Mouse (Mus musculus) kidney, postnatal 4 days (tissue): ENCODE results near the gene 9130204L05Rik.

Experiments
- DNase-seq, 2 experiments: peaks; one replicate each; pipeline ENCODE4 v3.0.0; 2021; ENCODE audit warnings: mixed read lengths in 2 of 2

The 9130204L05Rik gene

GRCm38 (mm10) chr3:91090703-91091102, at the start of gene 9130204L05Rik:
TSS of gene 9130204L05Rik (minus strand) at chr3:91090803.
- no peak for DNase-seq

GRCm38 (mm10) chr3:91108696-91109095, 18.1 kb upstream of the 9130204L05Rik start:
- DNase-seq, result no peak

DNA sequence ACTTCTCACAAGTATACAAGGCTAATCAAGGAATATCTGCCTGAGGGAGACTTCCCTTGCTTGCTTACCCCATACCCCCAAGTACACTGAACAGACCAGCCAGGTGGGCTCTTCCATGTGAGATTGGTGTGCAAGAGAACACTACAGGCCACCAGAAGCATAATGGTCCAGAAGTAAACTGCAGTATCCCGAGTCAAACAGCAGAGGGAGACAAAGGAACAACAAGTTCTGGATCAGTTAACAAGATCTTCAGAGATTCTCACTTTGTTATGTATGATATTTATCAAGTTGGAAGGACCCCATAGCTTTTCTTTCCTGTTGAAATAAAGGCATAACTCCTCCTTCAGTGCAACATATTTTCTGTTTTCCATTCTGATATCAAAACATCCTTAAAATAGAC, 31.4 kb downstream of the 9130204L05Rik start:
- DNase-seq, result no peak

- no peak for DNase-seq
Measured at GRCm38 (mm10) chr3:91052654-91053053, 37.9 kb downstream of the 9130204L05Rik start.
